Mouse (Mus musculus): Measurements from ENCODE around the gene Igsf9.

DNA sequence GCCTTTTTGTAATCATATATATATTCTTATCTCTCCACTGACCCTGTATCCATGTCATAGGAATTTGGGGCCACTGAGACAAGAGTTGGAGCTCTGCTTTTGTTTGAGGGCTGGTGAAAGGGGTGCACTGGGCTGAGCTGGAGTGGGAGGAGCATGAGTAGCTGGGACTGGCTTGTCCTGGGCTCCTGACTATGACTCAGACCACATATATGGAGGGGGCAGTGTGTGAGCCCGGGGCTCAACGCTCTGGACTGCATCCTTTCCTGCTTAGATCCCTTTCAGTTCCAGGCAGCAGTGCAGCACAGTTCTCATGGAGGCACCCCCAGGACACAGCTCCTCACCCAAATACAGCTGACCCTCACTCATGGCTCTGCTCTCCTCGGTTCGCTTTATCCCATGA lies 64.5 kb downstream of the Igsf9 start:
- TF ChIP-seq EP300 (optimal IDR thresholded peaks at IDR 0.05): no peak
- no peak for TF ChIP-seq CTCF (IDR thresholded peaks at IDR 0.05; ENCODE audit: low read depth)
